Mouse (Mus musculus) heart, embryonic 13.5 days (tissue): ENCODE data around the gene Stfa2l1. TPM values are rescaled to one million over a fixed set of nuclear protein-coding genes. Genes with fewer than 3 reads are reported as not detected.
"Not testable (repeated sequence)": the region's sequence is repeated elsewhere in the genome, so short reads cannot be mapped to it uniquely, and the experiment has no call there.

Experiments used
- ATAC-seq: fragments of 200-750 bp; cut with Nextera tagmentation; 2 replicates; pipeline ENCODE4 v1.8.0; 2017; ENCODE audit warnings: moderate TSS enrichment; ENCODE audit not compliant: insufficient number of reproducible peaks, low FRiP score, low TSS enrichment; ENCODE audit errors: extremely low read depth
- H3K27ac ChIP-seq: fragments of 300-500 bp; sonication (generic); replicated peaks from 2 replicates; pipeline ENCODE4 v1.5.1; 2015; ENCODE audit warnings: moderate library complexity, mild to moderate bottlenecking, inconsistent platforms
- H3K27me3 ChIP-seq: fragments of 300-500 bp; sonication (generic); replicated peaks from 2 replicates; pipeline ENCODE4 v1.6.1; 2015; ENCODE audit warnings: mild to moderate bottlenecking, inconsistent platforms
- H3K36me3 ChIP-seq: fragments of 300-500 bp; sonication (generic); 2 replicates; pipeline ENCODE4 v1.6.1; 2015; ENCODE audit warnings: mild to moderate bottlenecking, inconsistent platforms
- H3K4me1 ChIP-seq: fragments of 300-500 bp; sonication (generic); 2 replicates; pipeline ENCODE4 v1.6.1; 2015; ENCODE audit warnings: inconsistent platforms
- H3K4me2 ChIP-seq: fragments of 300-500 bp; sonication (generic); 2 replicates; pipeline ENCODE4 v1.6.1; 2015; ENCODE audit warnings: inconsistent platforms, mild to moderate bottlenecking, moderate library complexity
- H3K4me3 ChIP-seq: fragments of 300-500 bp; sonication (generic); 2 replicates; pipeline ENCODE4 v1.5.1; 2015; ENCODE audit warnings: moderate library complexity, mild to moderate bottlenecking, inconsistent platforms
- H3K9ac ChIP-seq: fragments of 300-500 bp; sonication (generic); 2 replicates; pipeline ENCODE4 v1.6.1; 2015; ENCODE audit warnings: inconsistent platforms, mild to moderate bottlenecking, moderate library complexity
- H3K9me3 ChIP-seq: fragments of 300-500 bp; sonication (generic); 2 replicates; pipeline ENCODE4 v1.6.1; 2016; ENCODE audit warnings: inconsistent platforms
- WGBS: fragments of 180-500 bp; shearing (Covaris S2); methylation state at CpG from one replicate; pipeline ENCODE4 v1.1.7; 2015; ENCODE audit warnings: mixed read lengths; 5-methylcytosine and 5-hydroxymethylcytosine counted together
- polyA plus RNA-seq: library from polyadenylated mRNA; unstranded; fragments of >200 nt; fragmentation: Nextera tagmentation; extraction: Ambion mirVana; gene quantifications from 2 replicates; pipeline ENCODE4 v1.2.1, GENCODE M21; 2015

Stfa2l1 gene
- polyA plus RNA-seq, 1 experiment from 2014 or later, result not detected

- not testable (repeated sequence) for H3K4me3 ChIP-seq, H3K27ac ChIP-seq, ATAC-seq, H3K9me3 ChIP-seq, H3K9ac ChIP-seq, H3K4me2 ChIP-seq, H3K27me3 ChIP-seq, H3K36me3 ChIP-seq, H3K4me1 ChIP-seq
- 47% methylated on average over 2 of the region's 2 CpGs for WGBS
Measured at GRCm38 (mm10) chr16:36205684-36206083, 49.1 kb downstream of the Stfa2l1 start.

GRCm38 (mm10) chr16:36209967-36210453 is 53.4 kb downstream of the Stfa2l1 start, which contains the start of gene Gm5416:
Gene Gm5416 (plus strand): TSS chr16:36210403.
- Histone ChIP-seq H3K27ac (no peak within 1 kb of the TSS), H3K9me3 (no peaks in the 10 kb centered on the region), H3K4me1 (no peaks in the 10 kb centered on the region), H3K36me3 (no peaks in the 10 kb centered on the region), H3K27me3 (no peaks in the 10 kb centered on the region), H3K4me2 (no peak within 1 kb of the TSS), H3K4me3 (no peak within 1 kb of the TSS), H3K9ac (no peak within 1 kb of the TSS)
- 62% methylated on average over 2 of the region's 2 CpGs for WGBS
- ATAC-seq, result no peak

Other genes with a start within 250 kb of the Stfa2l1 start
- 6.7 and 6.9 TPM in 2 replicates for gene Parp9, start 218.3 kb upstream of the Stfa2l1 start, polyA plus RNA-seq
- gene Dtx3l, start 217.7 kb upstream of the Stfa2l1 start, polyA plus RNA-seq, result 4.5 and 4.6 TPM in 2 replicates
- 39.8 and 41.4 TPM in 2 replicates for gene Kpna1, start 178.1 kb upstream of the Stfa2l1 start, polyA plus RNA-seq
- gene Wdr5b, start 115.6 kb upstream of the Stfa2l1 start, polyA plus RNA-seq, result 6.2 and 6.7 TPM in 2 replicates
- 791 and 887 TPM in 2 replicates for gene Fam162a, start 85.2 kb upstream of the Stfa2l1 start, polyA plus RNA-seq
- 80.5 and 89.1 TPM in 2 replicates for gene Ccdc58, start 85.1 kb upstream of the Stfa2l1 start, polyA plus RNA-seq
- gene Csta1, start 25.6 kb upstream of the Stfa2l1 start, polyA plus RNA-seq, result not detected in 2 replicates
- 0.70 and 2.8 TPM in 2 replicates for gene Gm5483, start 27.4 kb downstream of the Stfa2l1 start, polyA plus RNA-seq
- gene Gm5416, start 53.6 kb downstream of the Stfa2l1 start, polyA plus RNA-seq, result not detected in 2 replicates
- 0.68 TPM in 1 of 2 replicates, not detected in the other for gene 2010005H15Rik, start 64.7 kb downstream of the Stfa2l1 start, polyA plus RNA-seq
- gene Stfa1, start 120.1 kb downstream of the Stfa2l1 start, polyA plus RNA-seq, result 2.4 and 4.3 TPM in 2 replicates
- gene BC117090, start 177.5 kb downstream of the Stfa2l1 start, polyA plus RNA-seq, result not detected in 2 replicates
- 2.1 and 2.6 TPM in 2 replicates for gene BC100530, start 210.9 kb downstream of the Stfa2l1 start, polyA plus RNA-seq